Mouse (Mus musculus) spleen, adult 2 months (tissue): ENCODE results near the gene Trmt44.

Source experiments
- CTCF ChIP-seq: fragments of 200-500 bp; IDR thresholded peaks from 2 replicates; pipeline ENCODE4 v1.5.1; 2011; ENCODE audit warnings: mild to moderate bottlenecking, inconsistent platforms; ENCODE audit not compliant: insufficient read depth, insufficient read length, insufficient replicate concordance; ENCODE audit errors: extremely low read depth
- POLR2A ChIP-seq: fragments of 200-500 bp; IDR thresholded peaks from 2 replicates; pipeline ENCODE4 v1.6.1; 2011; ENCODE audit warnings: low read depth, low read length, inconsistent platforms

DNA sequence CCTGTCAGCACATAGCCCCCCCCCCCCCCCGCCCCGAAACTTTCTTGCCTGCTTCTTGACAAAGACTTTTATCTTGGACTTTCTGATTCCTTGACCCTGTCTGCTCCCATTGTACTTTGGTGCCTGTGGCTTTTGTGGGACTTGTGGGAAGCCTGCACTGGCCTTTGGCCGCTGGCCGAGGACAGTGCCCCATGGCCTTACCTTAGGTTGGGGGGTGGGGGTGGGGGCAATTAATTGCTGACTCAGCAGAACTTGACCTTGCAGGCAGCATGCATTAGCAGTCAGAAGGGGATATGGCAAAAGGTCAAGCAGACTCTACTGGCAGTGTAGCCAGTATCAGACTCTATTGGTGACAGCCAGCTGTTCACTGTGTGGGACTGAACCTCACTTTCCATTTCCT, 16.6 kb upstream of the Trmt44 start:
- no peak for TF ChIP-seq CTCF
- TF ChIP-seq POLR2A, result no peak
